Mouse (Mus musculus) heart, postnatal 0 days (tissue): ENCODE measurements around the gene Prc1. TPM values are rescaled to one million over a fixed set of nuclear protein-coding genes. Genes with fewer than 3 reads are reported as not detected.

ENCODE experiments used
- ATAC-seq: fragments of 200-750 bp; cut with Nextera tagmentation; 2 replicates; pipeline ENCODE4 v1.8.0; 2017; ENCODE audit warnings: low read depth, moderate number of reproducible peaks, moderate library complexity; ENCODE audit not compliant: insufficient read depth
- DNase-seq: peaks from one replicate; pipeline ENCODE4 v3.0.0-alpha.2; 2016; ENCODE audit warnings: low spot score
- H3K27ac ChIP-seq: fragments of 300-500 bp; sonication (generic); 2 replicates; pipeline ENCODE4 v1.5.1; 2014; ENCODE audit warnings: low read depth, mild to moderate bottlenecking
- H3K27me3 ChIP-seq: fragments of 300-500 bp; sonication (generic); 2 replicates; pipeline ENCODE4 v1.6.1; 2014; ENCODE audit warnings: low read length, mixed read lengths; ENCODE audit not compliant: control insufficient read depth, insufficient read depth
- H3K36me3 ChIP-seq: fragments of 300-500 bp; sonication (generic); replicated peaks from 2 replicates; pipeline ENCODE4 v1.6.1; 2014; ENCODE audit warnings: low read length, mixed read lengths; ENCODE audit not compliant: control insufficient read depth, insufficient read depth
- H3K4me1 ChIP-seq: fragments of 300-500 bp; sonication (generic); 2 replicates; pipeline ENCODE4 v1.6.1; 2014; ENCODE audit warnings: antibody characterized with exemption; ENCODE audit not compliant: control insufficient read depth, insufficient read depth
- H3K4me2 ChIP-seq: fragments of 300-500 bp; sonication (generic); 2 replicates; pipeline ENCODE4 v1.6.1; 2014; ENCODE audit warnings: low read depth, mild to moderate bottlenecking, low read length, moderate library complexity
- H3K4me3 ChIP-seq: fragments of 300-500 bp; sonication (generic); 2 replicates; pipeline ENCODE4 v1.5.1; 2014; ENCODE audit warnings: low read depth, low read length
- H3K9ac ChIP-seq: fragments of 300-500 bp; sonication (generic); replicated peaks from 2 replicates; pipeline ENCODE4 v1.6.1; 2014; ENCODE audit warnings: low read depth, low read length, mixed read lengths
- H3K9me3 ChIP-seq: fragments of 300-500 bp; sonication (generic); replicated peaks from 2 replicates; pipeline ENCODE4 v1.6.1; 2016; ENCODE audit warnings: low read length; ENCODE audit not compliant: control insufficient read depth
- CTCF ChIP-seq: IDR thresholded peaks from 2 replicates; pipeline ENCODE4 v1.5.1; 2016; ENCODE audit warnings: antibody characterized with exemption, control low read depth, low read depth
- EP300 ChIP-seq: IDR thresholded peaks from 2 replicates; pipeline ENCODE4 v1.6.1; 2016; ENCODE audit warnings: antibody characterized with exemption, low read depth
- WGBS: fragments of 180-500 bp; shearing (Covaris S2); extraction: QIAGEN DNeasy Blood & Tissue Kit; methylation state at CpG from one replicate; pipeline ENCODE4 v1.1.7; 2014; 5-methylcytosine and 5-hydroxymethylcytosine counted together
- polyA plus RNA-seq: library from polyadenylated mRNA; unstranded; fragments of >200 nt; fragmentation: Nextera tagmentation; extraction: Ambion mirVana; gene quantifications from 2 replicates; pipeline ENCODE4 v1.2.1, GENCODE M21; 2015
- total RNA-seq: library from RNA; depleted of rRNA; stranded (reverse); fragments of >200 nt; gene quantifications from 2 replicates; pipeline ENCODE4 v1.2.3, GENCODE M21; 2014; ENCODE audit warnings: low replicate concordance

The Prc1 gene
- total and polyA plus RNA-seq, 2 experiments from 2014 or later = 49.4 to 59.9 TPM

DNA sequence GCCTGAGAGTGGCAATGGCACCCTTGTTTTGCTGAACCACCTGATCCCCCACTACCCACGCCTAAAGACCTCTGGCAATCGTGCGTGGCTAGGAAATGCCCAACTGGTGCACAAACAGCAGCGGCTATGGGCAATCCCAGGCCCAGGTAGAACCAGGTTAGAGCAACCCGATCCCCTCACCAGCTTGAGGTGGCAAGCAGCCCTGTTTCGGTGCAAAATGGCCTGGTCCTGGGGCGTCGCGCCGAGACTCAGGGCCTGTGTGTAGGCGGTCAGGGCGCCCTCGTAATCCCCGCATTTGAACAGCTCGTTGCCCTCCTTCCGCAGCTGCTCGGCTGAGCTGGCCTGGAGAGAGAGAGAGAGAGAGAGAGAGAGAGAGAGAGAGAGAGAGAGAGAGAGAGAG is 45.1 kb downstream of the Prc1 start:
- 7% methylated on average over 17 of the region's 17 CpGs for WGBS
- no peak for DNase-seq
- Histone ChIP-seq H3K4me3 (peak overlapping the region; percentile 66), H3K4me2 (peak overlapping the region; percentile 67), H3K9ac (peak overlapping the region; percentile 40), H3K36me3 (peaks cover 33% of the 10 kb centered on the region), H3K9me3 (no peaks in the 10 kb centered on the region), H3K27me3 (no peaks in the 10 kb centered on the region), H3K4me1 (peaks cover 23% of the 10 kb centered on the region), H3K27ac (no peak overlapping the region)
- no peak for TF ChIP-seq CTCF
- ATAC-seq = no peak

DNA sequence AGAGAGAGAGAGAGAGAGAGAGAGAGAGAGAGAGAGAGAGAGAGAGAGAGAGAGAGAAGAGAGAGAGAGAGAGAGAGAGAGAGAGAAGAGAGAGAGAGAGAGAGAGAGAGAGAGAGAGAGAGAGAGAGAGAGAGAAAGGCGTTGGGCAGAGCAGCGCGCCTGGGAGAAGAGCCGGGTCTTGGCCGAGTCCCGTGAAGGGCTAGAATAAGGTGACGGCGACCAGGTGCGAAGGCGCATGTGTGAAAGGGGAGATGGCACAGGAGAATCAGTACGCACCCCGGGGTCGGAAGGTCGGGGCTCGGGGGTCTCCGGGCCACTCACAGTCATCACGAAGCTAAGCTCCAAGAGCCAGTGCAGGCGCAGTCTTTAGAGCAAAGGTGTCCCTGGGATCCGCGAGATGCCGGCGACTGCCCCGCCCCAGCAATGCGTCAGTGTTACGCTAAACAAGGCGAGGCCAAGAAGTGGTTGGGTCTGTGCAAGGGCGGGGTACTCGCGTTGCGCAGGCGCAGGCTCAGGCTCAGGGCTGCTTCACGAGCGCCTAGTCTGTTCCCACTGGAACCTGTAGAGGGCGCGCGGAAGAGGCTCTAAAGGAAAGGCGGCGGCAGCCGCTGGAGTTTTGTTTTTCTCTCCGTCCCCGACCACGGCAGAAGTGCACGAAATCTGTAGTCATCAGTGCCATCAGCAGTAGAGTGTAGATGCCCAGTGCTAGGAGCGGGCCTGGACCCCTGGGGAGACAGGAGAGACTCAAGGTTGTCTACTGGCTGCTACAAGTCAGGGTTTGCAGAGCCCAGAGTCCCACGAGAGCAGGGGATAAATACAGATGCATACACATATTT is 45.8 kb downstream of the Prc1 start:
- no peak for TF ChIP-seq EP300
- TF ChIP-seq CTCF = peak; percentile 77
- no peaks in the 10 kb centered on the region for H3K27me3 ChIP-seq
- H3K4me2 ChIP-seq = peak overlapping the region; percentile 67
- no peaks in the 10 kb centered on the region for H3K9me3 ChIP-seq
- WGBS = under 1% methylated on average over 44 of the region's 45 CpGs
- ATAC-seq (peak; percentile 97), DNase-seq (peak; percentile 98)
- peaks cover 26% of the 10 kb centered on the region for H3K36me3 ChIP-seq
- peak overlapping the region; percentile 96 for H3K27ac ChIP-seq
- H3K4me1 ChIP-seq = peaks cover 23% of the 10 kb centered on the region
- peak overlapping the region; percentile 66 for H3K4me3 ChIP-seq
- H3K9ac ChIP-seq = peak overlapping the region; percentile 60

DNA sequence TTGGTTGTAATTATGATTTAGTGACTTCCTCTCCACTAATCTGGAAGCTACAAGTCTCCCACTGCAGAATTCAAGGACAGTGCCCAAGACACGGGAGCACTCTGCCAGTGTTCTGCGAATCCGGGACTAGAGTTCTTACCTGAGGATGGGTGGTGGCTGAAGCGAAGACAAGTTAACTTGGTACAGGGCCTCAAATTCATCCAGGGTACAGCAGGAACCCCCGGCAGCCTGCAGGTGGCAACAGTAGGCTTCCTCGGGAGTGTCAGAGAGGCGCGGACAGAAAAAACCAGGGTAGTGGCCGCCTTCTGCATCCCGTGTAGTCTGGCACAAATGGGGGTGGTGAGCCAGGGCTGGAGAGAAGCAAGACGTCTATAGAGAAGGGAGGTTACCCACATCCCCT is 46.5 kb downstream of the Prc1 start, which contains the start of gene Unc45a:
TSS of gene Unc45a (minus strand) at position 213 of the 400 bp plus-strand sequence.
- ATAC-seq (peak; percentile 52), DNase-seq (peak; percentile 87)
- 0% methylated on average over 11 of the region's 11 CpGs for WGBS
- TF ChIP-seq EP300 (no peak), CTCF (peak; percentile 69)
- peak within 1 kb of the TSS; percentile 67 for H3K4me2 ChIP-seq
- peaks cover 23% of the 10 kb centered on the region for H3K4me1 ChIP-seq
- H3K27me3 ChIP-seq = no peaks in the 10 kb centered on the region
- peak within 1 kb of the TSS; percentile 66 for H3K4me3 ChIP-seq
- peak within 1 kb of the TSS; percentile 96 for H3K27ac ChIP-seq
- H3K9me3 ChIP-seq = no peaks in the 10 kb centered on the region
- peaks cover 18% of the 10 kb centered on the region for H3K36me3 ChIP-seq
- H3K9ac ChIP-seq = peak within 1 kb of the TSS; percentile 60

DNA sequence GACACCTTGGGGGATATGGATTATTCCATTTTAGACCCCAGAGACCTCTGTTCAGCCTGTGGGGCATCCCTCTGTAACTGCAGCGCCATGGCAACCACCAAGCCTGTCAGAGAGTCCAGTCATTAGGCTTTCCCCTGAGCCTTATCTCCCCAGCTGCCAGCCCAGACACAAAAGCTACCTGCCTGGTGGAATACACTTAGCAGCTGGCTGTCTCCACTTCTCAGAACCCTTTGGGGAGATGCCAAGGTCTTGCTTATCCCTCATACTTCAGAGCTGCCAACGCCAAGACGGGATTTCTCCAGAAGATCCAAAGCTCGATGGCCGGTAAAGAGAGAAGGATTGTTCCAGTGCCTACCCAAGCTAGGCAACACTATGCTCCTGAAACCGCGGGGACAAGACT is 47.5 kb downstream of the Prc1 start:
- no peak for ATAC-seq
- Histone ChIP-seq H3K27ac (no peak overlapping the region), H3K9ac (no peak overlapping the region), H3K9me3 (no peaks in the 10 kb centered on the region), H3K36me3 (peaks cover 8% of the 10 kb centered on the region), H3K4me3 (no peak overlapping the region), H3K4me2 (no peak overlapping the region), H3K27me3 (no peaks in the 10 kb centered on the region), H3K4me1 (peaks cover 23% of the 10 kb centered on the region)
- no peak for TF ChIP-seq CTCF
- TF ChIP-seq EP300 = no peak
- no peak for DNase-seq
- 61% methylated on average over 7 of the region's 7 CpGs for WGBS

DNA sequence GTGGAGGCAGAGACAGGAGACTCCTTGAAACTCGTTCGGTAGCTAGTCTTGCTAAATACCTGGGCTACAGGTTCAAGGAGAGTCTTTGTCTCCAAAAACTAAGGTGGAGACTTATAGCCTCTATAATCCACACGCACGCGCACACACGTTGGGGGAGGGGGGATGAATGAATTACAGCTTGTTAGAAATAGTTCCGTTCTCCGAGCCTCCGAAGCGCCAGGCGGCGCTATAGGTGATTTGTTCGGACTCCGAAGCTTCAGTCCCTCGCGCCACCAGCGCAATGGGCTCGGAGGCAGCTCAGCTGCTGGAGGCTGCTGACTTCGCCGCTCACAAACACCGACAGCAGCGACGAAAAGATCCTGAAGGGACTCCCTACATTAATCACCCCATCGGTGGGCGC is 48.6 kb downstream of the Prc1 start, which contains the start of gene Hddc3:
TSS of gene Hddc3 (plus strand) at position 247 of the 400 bp plus-strand sequence.
- peaks cover 23% of the 10 kb centered on the region for H3K4me1 ChIP-seq

More for the DNA sequence above, 48.6 kb downstream of the Prc1 start, which contains the start of gene Hddc3:
- H3K4me3 ChIP-seq = peak within 1 kb of the TSS; percentile 58
- DNase-seq = peak; percentile 94
- ATAC-seq = peak; percentile 52; the same call in 1 of the 2 replicates
- no peaks in the 10 kb centered on the region for H3K27me3 ChIP-seq
- H3K36me3 ChIP-seq = no peaks in the 10 kb centered on the region
- WGBS = under 1% methylated on average over 25 of the region's 25 CpGs
- H3K9ac ChIP-seq = peak within 1 kb of the TSS; percentile 73
- peak within 1 kb of the TSS; percentile 87 for H3K4me2 ChIP-seq
- no peaks in the 10 kb centered on the region for H3K9me3 ChIP-seq
- 0 out of 2 replicates have a peak, but pooled peaks have one; percentile 49 for TF ChIP-seq EP300
- peak; percentile 71 for TF ChIP-seq CTCF
- H3K27ac ChIP-seq = peak within 1 kb of the TSS; percentile 76
